Mouse (Mus musculus) small intestine, adult 2 months (tissue): ENCODE measurements around the gene Nenf.

Experiments
- CTCF ChIP-seq: fragments of 200-500 bp; IDR thresholded peaks from 2 replicates; pipeline ENCODE4 v1.5.1; 2012; ENCODE audit warnings: low read depth, mild to moderate bottlenecking, control low read depth, inconsistent platforms, low read length, moderate library complexity, mixed read lengths; ENCODE audit not compliant: insufficient replicate concordance, insufficient read length; ENCODE audit errors: extremely low read depth
- POLR2A ChIP-seq: fragments of 200-500 bp; IDR thresholded peaks from 2 replicates; pipeline ENCODE4 v1.6.1; 2012; ENCODE audit warnings: low read depth, mild to moderate bottlenecking, control low read depth, inconsistent platforms, low read length, moderate library complexity

DNA sequence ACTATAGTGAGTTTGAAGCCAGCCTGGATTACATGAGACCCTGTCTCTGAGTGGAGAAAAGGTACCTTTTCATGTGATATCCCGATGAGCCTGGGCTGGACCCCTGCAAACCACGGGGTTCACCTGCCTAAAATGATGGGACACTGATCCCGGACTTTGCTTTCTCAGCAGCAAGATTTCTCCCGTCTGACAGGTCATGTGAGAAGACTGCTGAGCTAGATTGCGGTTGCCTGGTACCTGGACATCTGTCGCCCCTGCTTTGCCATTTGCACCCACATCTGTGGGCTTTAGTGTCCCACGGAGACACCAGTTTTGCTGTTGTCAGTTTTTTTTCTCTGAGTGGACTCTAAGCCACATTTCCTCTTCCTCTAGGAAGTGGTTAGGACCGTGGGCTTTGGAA is 9.3 kb upstream of the Nenf start:
- TF ChIP-seq CTCF, result no peak
- no peak for TF ChIP-seq POLR2A
